Mouse (Mus musculus) forebrain, embryonic 15.5 days (tissue): ENCODE measurements around the gene Rpp14. TPM values are rescaled to one million over a fixed set of nuclear protein-coding genes. Genes with fewer than 3 reads are reported as not detected.
A peak's percentile ranks its signal among the peaks of the same experiment; 100 is the strongest.
"Not testable (repeated sequence)": the region's sequence is repeated elsewhere in the genome, so short reads cannot be mapped to it uniquely, and the experiment has no call there.

ENCODE experiments used
- ATAC-seq: fragments of 200-750 bp; cut with Nextera tagmentation; replicated peaks from 2 replicates; pipeline ENCODE4 v1.8.0; 2017; ENCODE audit warnings: mild to moderate bottlenecking, moderate TSS enrichment, moderate library complexity
- H3K27ac ChIP-seq: fragments of 300-500 bp; sonication (generic); replicated peaks from 2 replicates; pipeline ENCODE4 v1.5.1; 2015; ENCODE audit warnings: mild to moderate bottlenecking, inconsistent platforms
- H3K27me3 ChIP-seq: fragments of 300-500 bp; sonication (generic); 2 replicates; pipeline ENCODE4 v1.6.1; 2015; ENCODE audit warnings: inconsistent platforms
- H3K36me3 ChIP-seq: fragments of 300-500 bp; sonication (generic); 2 replicates; pipeline ENCODE4 v1.6.1; 2015; ENCODE audit warnings: mild to moderate bottlenecking, inconsistent platforms
- H3K4me1 ChIP-seq: fragments of 300-500 bp; sonication (generic); 2 replicates; pipeline ENCODE4 v1.6.1; 2015; ENCODE audit warnings: inconsistent platforms
- H3K4me2 ChIP-seq: fragments of 300-500 bp; sonication (generic); replicated peaks from 2 replicates; pipeline ENCODE4 v1.6.1; 2015; ENCODE audit warnings: mild to moderate bottlenecking, inconsistent platforms
- H3K4me3 ChIP-seq: fragments of 300-500 bp; sonication (generic); 2 replicates; pipeline ENCODE4 v1.5.1; 2015; ENCODE audit warnings: mild to moderate bottlenecking, inconsistent platforms
- H3K9ac ChIP-seq: fragments of 300-500 bp; sonication (generic); replicated peaks from 2 replicates; pipeline ENCODE4 v1.6.1; 2015; ENCODE audit warnings: mild to moderate bottlenecking, inconsistent platforms
- H3K9me3 ChIP-seq: fragments of 300-500 bp; sonication (generic); 2 replicates; pipeline ENCODE4 v1.6.1; 2016; ENCODE audit warnings: inconsistent platforms
- WGBS: fragments of 180-500 bp; shearing (Covaris S2); methylation state at CpG from one replicate; pipeline ENCODE4 v1.1.7; 2015; ENCODE audit warnings: mixed read lengths; 5-methylcytosine and 5-hydroxymethylcytosine counted together
- polyA plus RNA-seq: library from polyadenylated mRNA; unstranded; fragments of >200 nt; fragmentation: Nextera tagmentation; extraction: Ambion mirVana; gene quantifications from 2 replicates; pipeline ENCODE4 v1.2.1, GENCODE M21; 2015

Rpp14 gene
- polyA plus RNA-seq, 1 experiment from 2014 or later, result 50.1 TPM

GRCm38 (mm10) chr14:8119904-8120303, 39.7 kb downstream of the Rpp14 start:
- ATAC-seq, result no peak
- Histone ChIP-seq H3K27me3 (no peaks in the 10 kb centered on the region), H3K27ac (no peak overlapping the region), H3K4me2 (no peak overlapping the region), H3K9me3 (no peaks in the 10 kb centered on the region), H3K9ac (no peak overlapping the region), H3K4me3 (no peak overlapping the region), H3K36me3 (peaks cover 9% of the 10 kb centered on the region), H3K4me1 (no peaks in the 10 kb centered on the region)
- 91% methylated on average over 3 of the region's 3 CpGs for WGBS

GRCm38 (mm10) chr14:8123141-8123540, 43.0 kb downstream of the Rpp14 start:
- no peak overlapping the region for H3K4me2 ChIP-seq
- peaks cover 12% of the 10 kb centered on the region for H3K36me3 ChIP-seq
- H3K27me3 ChIP-seq, result no peaks in the 10 kb centered on the region
- H3K9me3 ChIP-seq, result no peaks in the 10 kb centered on the region
- ATAC-seq, result no peak
- no peak overlapping the region for H3K27ac ChIP-seq
- H3K9ac ChIP-seq, result no peak overlapping the region
- H3K4me1 ChIP-seq, result no peaks in the 10 kb centered on the region
- H3K4me3 ChIP-seq, result no peak overlapping the region
- 73% methylated on average over 7 of the region's 7 CpGs for WGBS

- not testable (repeated sequence) for H3K9me3 ChIP-seq, H3K4me2 ChIP-seq, H3K9ac ChIP-seq, ATAC-seq, H3K4me1 ChIP-seq, H3K27me3 ChIP-seq, H3K4me3 ChIP-seq, H3K27ac ChIP-seq
- WGBS, result 95% methylated on average over 10 of the region's 10 CpGs
- peaks cover 12% of the 10 kb centered on the region for H3K36me3 ChIP-seq
Observed at GRCm38 (mm10) chr14:8123611-8124010, 43.4 kb downstream of the Rpp14 start.

- H3K4me1 ChIP-seq, result no peaks in the 10 kb centered on the region
- WGBS, result 91% methylated on average over 7 of the region's 7 CpGs
- no peak for ATAC-seq
- no peaks in the 10 kb centered on the region for H3K9me3 ChIP-seq
- H3K4me2 ChIP-seq, result no peak overlapping the region
- no peak overlapping the region for H3K4me3 ChIP-seq
- peaks cover 12% of the 10 kb centered on the region for H3K36me3 ChIP-seq
- H3K27ac ChIP-seq, result no peak overlapping the region
- H3K27me3 ChIP-seq, result no peaks in the 10 kb centered on the region
- no peak overlapping the region for H3K9ac ChIP-seq
Observed at GRCm38 (mm10) chr14:8124046-8124881, 44.1 kb downstream of the Rpp14 start.

GRCm38 (mm10) chr14:8127971-8128370, 47.8 kb downstream of the Rpp14 start:
- Histone ChIP-seq H3K4me3 (no peak overlapping the region), H3K4me1 (no peaks in the 10 kb centered on the region), H3K27ac (no peak overlapping the region), H3K9me3 (no peaks in the 10 kb centered on the region), H3K9ac (no peak overlapping the region), H3K4me2 (no peak overlapping the region), H3K27me3 (no peaks in the 10 kb centered on the region), H3K36me3 (peaks cover 19% of the 10 kb centered on the region)
- WGBS, result 77% methylated on average over 5 of the region's 5 CpGs
- no peak for ATAC-seq

- Histone ChIP-seq H3K9me3 (no peaks in the 10 kb centered on the region), H3K4me2 (no peak overlapping the region), H3K36me3 (peaks cover 14% of the 10 kb centered on the region), H3K4me1 (peaks cover 7% of the 10 kb centered on the region; the same call in 1 of the 2 replicates), H3K4me3 (no peak overlapping the region), H3K27ac (no peak overlapping the region), H3K27me3 (no peaks in the 10 kb centered on the region), H3K9ac (no peak overlapping the region)
- ATAC-seq, result no peak
- WGBS, result 89% methylated on average over 8 of the region's 8 CpGs
Observed at GRCm38 (mm10) chr14:8132789-8133188, 52.6 kb downstream of the Rpp14 start.

- Histone ChIP-seq H3K27ac (no peak overlapping the region), H3K9ac (no peak overlapping the region), H3K4me3 (no peak overlapping the region), H3K9me3 (no peaks in the 10 kb centered on the region), H3K4me1 (peaks cover 7% of the 10 kb centered on the region; the same call in 1 of the 2 replicates), H3K36me3 (peaks cover 22% of the 10 kb centered on the region), H3K4me2 (no peak overlapping the region), H3K27me3 (no peaks in the 10 kb centered on the region)
- ATAC-seq, result no peak
- WGBS, result 71% methylated on average over 2 of the region's 2 CpGs
Observed at GRCm38 (mm10) chr14:8134234-8134633, 54.1 kb downstream of the Rpp14 start.

- Histone ChIP-seq H3K4me1 (peaks cover 16% of the 10 kb centered on the region), H3K27me3 (no peaks in the 10 kb centered on the region), H3K4me2 (no peak overlapping the region), H3K9ac (no peak overlapping the region), H3K9me3 (no peaks in the 10 kb centered on the region), H3K4me3 (no peak overlapping the region), H3K27ac (no peak overlapping the region), H3K36me3 (peaks cover 22% of the 10 kb centered on the region)
- peak; percentile 83 for ATAC-seq
- 53% methylated on average over 3 of the region's 3 CpGs for WGBS
Observed at GRCm38 (mm10) chr14:8135130-8135529, 55.0 kb downstream of the Rpp14 start.

- Histone ChIP-seq H3K27me3 (no peaks in the 10 kb centered on the region), H3K4me3 (no peak overlapping the region), H3K36me3 (peaks cover 24% of the 10 kb centered on the region), H3K9me3 (no peaks in the 10 kb centered on the region), H3K4me2 (no peak overlapping the region), H3K9ac (no peak overlapping the region), H3K27ac (no peak overlapping the region), H3K4me1 (peaks cover 12% of the 10 kb centered on the region)
- ATAC-seq, result peak; percentile 75
- 24% methylated on average over 23 of the region's 23 CpGs for WGBS
Observed at GRCm38 (mm10) chr14:8139724-8140710, 59.9 kb downstream of the Rpp14 start.

- Histone ChIP-seq H3K36me3 (peaks cover 24% of the 10 kb centered on the region), H3K4me3 (no peak overlapping the region), H3K27ac (no peak overlapping the region), H3K4me2 (no peak overlapping the region), H3K9ac (no peak overlapping the region), H3K27me3 (no peaks in the 10 kb centered on the region), H3K9me3 (no peaks in the 10 kb centered on the region), H3K4me1 (peaks cover 12% of the 10 kb centered on the region)
- 66% methylated on average over 2 of the region's 2 CpGs for WGBS
- no peak for ATAC-seq
Observed at GRCm38 (mm10) chr14:8141131-8141530, 61.0 kb downstream of the Rpp14 start.
